Mouse (Mus musculus): ENCODE measurements around the gene Socs7. TPM values are rescaled to one million over a fixed set of nuclear protein-coding genes. Genes with fewer than 3 reads are reported as not detected.

The Socs7 gene
- polyA plus RNA-seq, 1 experiment: 17.3 TPM

- no peaks in the 10 kb centered on the region for H3K27me3 ChIP-seq (ENCODE audit: control insufficient read depth, insufficient read depth, low read length)
- no peak for TF ChIP-seq POLR2A (IDR thresholded peaks at IDR 0.05; ENCODE audit: control insufficient read depth, extremely low read depth, insufficient read depth, low read length, poor library complexity)
- no peak for TF ChIP-seq CTCF (IDR thresholded peaks at IDR 0.05; ENCODE audit: borderline replicate concordance, control insufficient read depth, extremely low read depth, insufficient read depth, low read length, poor library complexity)
- no peak overlapping the region for H3K27ac ChIP-seq (ENCODE audit: control insufficient read depth, insufficient read depth, low read length)
- peaks cover 28% of the 10 kb centered on the region for H3K36me3 ChIP-seq (ENCODE audit: control insufficient read depth, insufficient read depth, low read length)
- DNase-seq: no peak
- no peaks in the 10 kb centered on the region for H3K4me1 ChIP-seq (replicated peaks; ENCODE audit: control insufficient read depth, insufficient read depth, low read length)
- H3K4me3 ChIP-seq (ENCODE audit: control insufficient read depth, insufficient read depth, low read length): no peak overlapping the region
- WGBS: 95% methylated on average over 2 of the region's 2 CpGs
These were observed 20.7 kb downstream of the Socs7 start for GRCm38 (mm10) chr11:97383017-97383416.

GRCm38 (mm10) chr11:97383764-97384163 lies 21.4 kb downstream of the Socs7 start:
- no peak overlapping the region for H3K4me3 ChIP-seq (ENCODE audit: control insufficient read depth, insufficient read depth, low read length)
- no peak for DNase-seq
- H3K27me3 ChIP-seq (ENCODE audit: control insufficient read depth, insufficient read depth, low read length): no peaks in the 10 kb centered on the region
- WGBS: 93% methylated on average over 2 of the region's 2 CpGs
- H3K27ac ChIP-seq (ENCODE audit: control insufficient read depth, insufficient read depth, low read length): no peak overlapping the region
- peaks cover 28% of the 10 kb centered on the region for H3K36me3 ChIP-seq (ENCODE audit: control insufficient read depth, insufficient read depth, low read length)
- H3K4me1 ChIP-seq (replicated peaks; ENCODE audit: control insufficient read depth, insufficient read depth, low read length): no peaks in the 10 kb centered on the region
- TF ChIP-seq POLR2A (IDR thresholded peaks at IDR 0.05; ENCODE audit: control insufficient read depth, extremely low read depth, insufficient read depth, low read length, poor library complexity) (no peak), CTCF (IDR thresholded peaks at IDR 0.05; ENCODE audit: borderline replicate concordance, control insufficient read depth, extremely low read depth, insufficient read depth, low read length, poor library complexity) (no peak)

- WGBS: 100% methylated on average over 2 of the region's 2 CpGs
- Histone ChIP-seq H3K27me3 (ENCODE audit: control insufficient read depth, insufficient read depth, low read length) (no peaks in the 10 kb centered on the region), H3K36me3 (ENCODE audit: control insufficient read depth, insufficient read depth, low read length) (peaks cover 41% of the 10 kb centered on the region), H3K4me1 (replicated peaks; ENCODE audit: control insufficient read depth, insufficient read depth, low read length) (no peaks in the 10 kb centered on the region), H3K27ac (ENCODE audit: control insufficient read depth, insufficient read depth, low read length) (no peak overlapping the region), H3K4me3 (ENCODE audit: control insufficient read depth, insufficient read depth, low read length) (no peak overlapping the region)
- DNase-seq: no peak
- TF ChIP-seq CTCF (IDR thresholded peaks at IDR 0.05; ENCODE audit: borderline replicate concordance, control insufficient read depth, extremely low read depth, insufficient read depth, low read length, poor library complexity): no peak
- no peak for TF ChIP-seq POLR2A (IDR thresholded peaks at IDR 0.05; ENCODE audit: control insufficient read depth, extremely low read depth, insufficient read depth, low read length, poor library complexity)
These were observed 25.5 kb downstream of the Socs7 start for GRCm38 (mm10) chr11:97387811-97388210.

GRCm38 (mm10) chr11:97389127-97389526 lies 26.8 kb downstream of the Socs7 start:
- H3K36me3 ChIP-seq (ENCODE audit: control insufficient read depth, insufficient read depth, low read length): peaks cover 34% of the 10 kb centered on the region
- no peak overlapping the region for H3K27ac ChIP-seq (ENCODE audit: control insufficient read depth, insufficient read depth, low read length)

GRCm38 (mm10) chr11:97393658-97394057 lies 31.3 kb downstream of the Socs7 start:
- Histone ChIP-seq H3K36me3 (ENCODE audit: control insufficient read depth, insufficient read depth, low read length) (peaks cover 23% of the 10 kb centered on the region), H3K4me1 (replicated peaks; ENCODE audit: control insufficient read depth, insufficient read depth, low read length) (peaks cover 5% of the 10 kb centered on the region), H3K27me3 (ENCODE audit: control insufficient read depth, insufficient read depth, low read length) (no peaks in the 10 kb centered on the region), H3K27ac (ENCODE audit: control insufficient read depth, insufficient read depth, low read length) (no peak overlapping the region), H3K4me3 (ENCODE audit: control insufficient read depth, insufficient read depth, low read length) (no peak overlapping the region)
- DNase-seq: no peak
- WGBS: 83% methylated on average over 11 of the region's 11 CpGs
- TF ChIP-seq POLR2A (IDR thresholded peaks at IDR 0.05; ENCODE audit: control insufficient read depth, extremely low read depth, insufficient read depth, low read length, poor library complexity) (no peak), CTCF (IDR thresholded peaks at IDR 0.05; ENCODE audit: borderline replicate concordance, control insufficient read depth, extremely low read depth, insufficient read depth, low read length, poor library complexity) (no peak)

More at GRCm38 (mm10) chr11:97389127-97389526, 26.8 kb downstream of the Socs7 start:
- no peak for DNase-seq
- TF ChIP-seq POLR2A (IDR thresholded peaks at IDR 0.05; ENCODE audit: control insufficient read depth, extremely low read depth, insufficient read depth, low read length, poor library complexity): no peak
- no peak for TF ChIP-seq CTCF (IDR thresholded peaks at IDR 0.05; ENCODE audit: borderline replicate concordance, control insufficient read depth, extremely low read depth, insufficient read depth, low read length, poor library complexity)
- 98% methylated on average over 8 of the region's 8 CpGs for WGBS
- H3K4me1 ChIP-seq (replicated peaks; ENCODE audit: control insufficient read depth, insufficient read depth, low read length): 0 out of 2 replicates have a peak, but pooled peaks cover 2% of the 10 kb centered on the region
- no peaks in the 10 kb centered on the region for H3K27me3 ChIP-seq (ENCODE audit: control insufficient read depth, insufficient read depth, low read length)
- H3K4me3 ChIP-seq (ENCODE audit: control insufficient read depth, insufficient read depth, low read length): no peak overlapping the region

- H3K4me1 ChIP-seq (replicated peaks; ENCODE audit: control insufficient read depth, insufficient read depth, low read length): peaks cover 5% of the 10 kb centered on the region
- TF ChIP-seq CTCF (IDR thresholded peaks at IDR 0.05; ENCODE audit: borderline replicate concordance, control insufficient read depth, extremely low read depth, insufficient read depth, low read length, poor library complexity) (no peak), POLR2A (IDR thresholded peaks at IDR 0.05; ENCODE audit: control insufficient read depth, extremely low read depth, insufficient read depth, low read length, poor library complexity) (no peak)
- peaks cover 23% of the 10 kb centered on the region for H3K36me3 ChIP-seq (ENCODE audit: control insufficient read depth, insufficient read depth, low read length)
- H3K27ac ChIP-seq (ENCODE audit: control insufficient read depth, insufficient read depth, low read length): no peak overlapping the region
- WGBS: 50% methylated on average over 11 of the region's 11 CpGs
- DNase-seq: no peak
- no peaks in the 10 kb centered on the region for H3K27me3 ChIP-seq (ENCODE audit: control insufficient read depth, insufficient read depth, low read length)
- no peak overlapping the region for H3K4me3 ChIP-seq (ENCODE audit: control insufficient read depth, insufficient read depth, low read length)
These were observed 31.8 kb downstream of the Socs7 start for GRCm38 (mm10) chr11:97394146-97394545.

- DNase-seq: no peak
- TF ChIP-seq CTCF (IDR thresholded peaks at IDR 0.05; ENCODE audit: borderline replicate concordance, control insufficient read depth, extremely low read depth, insufficient read depth, low read length, poor library complexity) (no peak), POLR2A (IDR thresholded peaks at IDR 0.05; ENCODE audit: control insufficient read depth, extremely low read depth, insufficient read depth, low read length, poor library complexity) (no peak)
- Histone ChIP-seq H3K36me3 (ENCODE audit: control insufficient read depth, insufficient read depth, low read length) (peaks cover 3% of the 10 kb centered on the region; the same call in 1 of the 2 replicates), H3K27ac (ENCODE audit: control insufficient read depth, insufficient read depth, low read length) (no peak overlapping the region), H3K27me3 (ENCODE audit: control insufficient read depth, insufficient read depth, low read length) (no peaks in the 10 kb centered on the region), H3K4me1 (replicated peaks; ENCODE audit: control insufficient read depth, insufficient read depth, low read length) (peaks cover 21% of the 10 kb centered on the region), H3K4me3 (ENCODE audit: control insufficient read depth, insufficient read depth, low read length) (no peak overlapping the region)
- 93% methylated on average over 2 of the region's 2 CpGs for WGBS
These were observed 36.2 kb downstream of the Socs7 start for GRCm38 (mm10) chr11:97398506-97398905.
